Mouse (Mus musculus): ENCODE data around the gene Tert. TPM values are rescaled to one million over a fixed set of nuclear protein-coding genes. Genes with fewer than 3 reads are reported as not detected.

Gene Tert
- polyA plus RNA-seq, 1 experiment from 2014 or later: 0.33 TPM

DNA sequence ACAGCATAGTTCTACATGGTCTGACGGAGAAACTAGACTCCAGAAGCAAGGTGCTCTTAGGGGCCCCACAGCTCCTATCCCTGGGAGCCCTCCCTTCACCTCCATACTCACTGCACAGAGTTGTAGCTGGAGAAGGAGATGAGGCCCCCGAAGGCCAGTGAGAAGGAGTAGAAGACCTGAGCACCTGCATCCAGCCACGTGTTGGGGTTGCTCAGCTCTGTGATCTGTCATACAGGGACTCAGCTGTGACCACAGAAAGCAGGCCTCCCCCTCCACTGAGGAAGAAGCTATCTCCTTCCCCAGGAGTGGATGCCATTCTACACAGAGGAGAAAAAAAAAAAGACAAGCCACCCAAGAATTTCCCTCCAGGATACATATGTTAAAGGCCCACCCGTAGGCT is 62.2 kb downstream of the Tert start:
- no peaks in the 10 kb centered on the region for H3K9me3 ChIP-seq (ENCODE audit: control insufficient read depth, low read length)
- no peaks in the 10 kb centered on the region for H3K36me3 ChIP-seq (ENCODE audit: control insufficient read depth, insufficient read depth, low read length)
- H3K4me1 ChIP-seq (replicated peaks; ENCODE audit: control insufficient read depth, insufficient read depth): no peaks in the 10 kb centered on the region
- H3K4me2 ChIP-seq (replicated peaks; ENCODE audit: low read depth): no peak overlapping the region
- 68% methylated on average over 4 of the region's 4 CpGs for WGBS
- H3K27ac ChIP-seq (replicated peaks): no peak overlapping the region
- ATAC-seq (ENCODE audit: low FRiP score, low TSS enrichment): no peak
- no peak for DNase-seq (ENCODE audit: low spot score)
- H3K9ac ChIP-seq (ENCODE audit: low read length): no peak overlapping the region
- TF ChIP-seq EP300 (optimal IDR thresholded peaks at IDR 0.05) (no peak), CTCF (IDR thresholded peaks at IDR 0.05; ENCODE audit: low read depth) (no peak)
- no peaks in the 10 kb centered on the region for H3K27me3 ChIP-seq (ENCODE audit: control insufficient read depth, insufficient read depth, low read length)
- no peak overlapping the region for H3K4me3 ChIP-seq (ENCODE audit: low read depth, low read length)

GRCm38 (mm10) chr13:73692249-73692868 is 65.6 kb downstream of the Tert start:
- Histone ChIP-seq H3K36me3 (ENCODE audit: control insufficient read depth, insufficient read depth, low read length) (no peaks in the 10 kb centered on the region), H3K4me2 (replicated peaks; ENCODE audit: low read depth) (no peak overlapping the region), H3K27ac (replicated peaks) (no peak overlapping the region), H3K27me3 (ENCODE audit: control insufficient read depth, insufficient read depth, low read length) (no peaks in the 10 kb centered on the region), H3K4me3 (ENCODE audit: low read depth, low read length) (no peak overlapping the region), H3K9ac (ENCODE audit: low read length) (no peak overlapping the region), H3K9me3 (ENCODE audit: control insufficient read depth, low read length) (no peaks in the 10 kb centered on the region), H3K4me1 (replicated peaks; ENCODE audit: control insufficient read depth, insufficient read depth) (no peaks in the 10 kb centered on the region)
- WGBS: 18% methylated on average over 10 of the region's 10 CpGs
- TF ChIP-seq EP300 (optimal IDR thresholded peaks at IDR 0.05) (no peak), CTCF (IDR thresholded peaks at IDR 0.05; ENCODE audit: low read depth) (peak; percentile 80)
- ATAC-seq (ENCODE audit: low FRiP score, low TSS enrichment) (peak; percentile 82), DNase-seq (ENCODE audit: low spot score) (peak; percentile 69)

DNA sequence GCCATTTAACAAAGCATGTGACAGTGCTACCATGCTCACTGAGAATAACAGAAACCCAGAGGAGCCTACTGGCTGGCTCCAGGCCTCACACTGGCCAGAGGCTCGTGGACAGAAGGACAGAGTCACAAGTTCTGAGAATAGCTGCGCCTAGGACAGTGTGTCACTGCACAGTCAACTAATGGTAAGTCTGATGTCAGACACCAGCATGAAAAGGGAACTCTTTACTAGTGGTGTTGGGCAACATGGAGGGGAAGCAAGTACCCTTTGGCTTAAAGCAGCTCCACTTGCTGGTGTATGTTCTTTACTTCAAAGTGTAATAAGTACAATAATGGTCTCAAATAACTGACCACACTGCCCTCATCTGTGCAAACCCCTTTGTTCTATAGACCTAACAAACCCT is 66.6 kb downstream of the Tert start:
- TF ChIP-seq CTCF (IDR thresholded peaks at IDR 0.05; ENCODE audit: low read depth) (no peak), EP300 (optimal IDR thresholded peaks at IDR 0.05) (no peak)
- Histone ChIP-seq H3K9me3 (ENCODE audit: control insufficient read depth, low read length) (no peaks in the 10 kb centered on the region), H3K36me3 (ENCODE audit: control insufficient read depth, insufficient read depth, low read length) (no peaks in the 10 kb centered on the region), H3K4me3 (ENCODE audit: low read depth, low read length) (no peak overlapping the region), H3K4me2 (replicated peaks; ENCODE audit: low read depth) (no peak overlapping the region), H3K27ac (replicated peaks) (no peak overlapping the region), H3K27me3 (ENCODE audit: control insufficient read depth, insufficient read depth, low read length) (no peaks in the 10 kb centered on the region), H3K4me1 (replicated peaks; ENCODE audit: control insufficient read depth, insufficient read depth) (no peaks in the 10 kb centered on the region), H3K9ac (ENCODE audit: low read length) (no peak overlapping the region)
- 70% methylated on average over 2 of the region's 2 CpGs for WGBS
- DNase-seq (ENCODE audit: low spot score) (no peak), ATAC-seq (ENCODE audit: low FRiP score, low TSS enrichment) (no peak)

DNA sequence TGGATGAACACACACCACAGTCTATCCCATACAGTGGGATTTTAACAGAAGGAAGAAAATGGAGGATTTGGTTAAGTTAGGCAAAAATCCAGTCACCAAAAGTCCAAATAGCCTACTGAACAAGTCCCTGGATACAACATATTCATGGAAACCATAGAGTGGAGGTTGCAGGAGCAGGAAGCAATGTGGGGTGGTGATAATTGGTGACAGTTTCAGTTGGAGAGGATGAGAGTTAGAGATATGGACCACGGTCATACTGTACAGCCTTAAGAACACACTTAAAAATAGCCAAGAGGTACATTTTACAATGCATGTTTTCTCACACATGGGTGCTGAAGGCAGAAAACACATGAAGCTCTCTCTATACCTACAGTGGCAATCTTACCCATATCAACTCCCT is 68.3 kb downstream of the Tert start:
- H3K4me1 ChIP-seq (replicated peaks; ENCODE audit: control insufficient read depth, insufficient read depth): no peaks in the 10 kb centered on the region

DNA sequence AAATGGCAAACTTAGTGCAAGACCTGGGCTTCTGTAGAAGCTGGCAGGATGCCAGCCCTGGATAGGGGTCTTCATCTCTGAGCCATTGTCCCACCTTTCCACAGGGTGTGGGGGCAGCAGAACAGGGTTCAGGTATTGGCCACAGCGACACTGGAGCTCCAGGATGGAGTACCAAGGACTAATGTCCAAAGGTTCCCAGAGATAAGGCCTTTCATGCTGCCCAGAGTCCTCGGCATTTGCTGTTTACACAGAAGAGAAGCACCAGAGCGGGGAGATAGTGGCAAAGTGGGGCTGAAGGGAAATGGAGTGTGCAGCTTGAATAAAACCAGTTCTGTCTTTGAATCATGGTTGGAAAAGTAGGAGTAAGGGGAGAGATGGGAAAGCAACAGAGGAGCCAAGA is 69.8 kb downstream of the Tert start:
- Histone ChIP-seq H3K4me2 (replicated peaks; ENCODE audit: low read depth) (no peak overlapping the region), H3K36me3 (ENCODE audit: control insufficient read depth, insufficient read depth, low read length) (no peaks in the 10 kb centered on the region), H3K9me3 (ENCODE audit: control insufficient read depth, low read length) (no peaks in the 10 kb centered on the region), H3K27ac (replicated peaks) (no peak overlapping the region), H3K4me1 (replicated peaks; ENCODE audit: control insufficient read depth, insufficient read depth) (no peaks in the 10 kb centered on the region), H3K4me3 (ENCODE audit: low read depth, low read length) (no peak overlapping the region), H3K27me3 (ENCODE audit: control insufficient read depth, insufficient read depth, low read length) (no peaks in the 10 kb centered on the region), H3K9ac (ENCODE audit: low read length) (no peak overlapping the region)
- TF ChIP-seq CTCF (IDR thresholded peaks at IDR 0.05; ENCODE audit: low read depth): no peak
- TF ChIP-seq EP300 (optimal IDR thresholded peaks at IDR 0.05): no peak
- ATAC-seq (ENCODE audit: low FRiP score, low TSS enrichment): no peak
- no peak for DNase-seq (ENCODE audit: low spot score)
- WGBS: 46% methylated on average over 3 of the region's 3 CpGs

More for the DNA sequence above, 68.3 kb downstream of the Tert start:
- ATAC-seq (ENCODE audit: low FRiP score, low TSS enrichment) (no peak), DNase-seq (ENCODE audit: low spot score) (no peak)
- H3K27me3 ChIP-seq (ENCODE audit: control insufficient read depth, insufficient read depth, low read length): no peaks in the 10 kb centered on the region
- no peak overlapping the region for H3K9ac ChIP-seq (ENCODE audit: low read length)
- H3K4me2 ChIP-seq (replicated peaks; ENCODE audit: low read depth): no peak overlapping the region
- no peaks in the 10 kb centered on the region for H3K36me3 ChIP-seq (ENCODE audit: control insufficient read depth, insufficient read depth, low read length)
- WGBS: 85% methylated on average over 1 of the region's 1 CpGs
- no peak overlapping the region for H3K4me3 ChIP-seq (ENCODE audit: low read depth, low read length)
- no peak overlapping the region for H3K27ac ChIP-seq (replicated peaks)
- no peak for TF ChIP-seq CTCF (IDR thresholded peaks at IDR 0.05; ENCODE audit: low read depth)
- TF ChIP-seq EP300 (optimal IDR thresholded peaks at IDR 0.05): no peak
- H3K9me3 ChIP-seq (ENCODE audit: control insufficient read depth, low read length): no peaks in the 10 kb centered on the region

Other genes with a start within 250 kb of the Tert start
- 8.5 and 8.6 TPM in 2 replicates for gene Lpcat1, start 159.7 kb upstream of the Tert start, polyA plus RNA-seq (2015; fragmentation: Nextera tagmentation; extraction: Ambion mirVana)
- 0.05 TPM in 1 of 2 replicates, not detected in the other for gene Slc6a3, start 90.2 kb upstream of the Tert start, polyA plus RNA-seq (2015; fragmentation: Nextera tagmentation; extraction: Ambion mirVana)
- gene Clptm1l, start 22.9 kb upstream of the Tert start, polyA plus RNA-seq (2015; fragmentation: Nextera tagmentation; extraction: Ambion mirVana): 99.6 and 108 TPM in 2 replicates
- gene Slc6a18, start 51.1 kb downstream of the Tert start, polyA plus RNA-seq (2015; fragmentation: Nextera tagmentation; extraction: Ambion mirVana): not detected in 2 replicates
- gene Slc6a19, start 78.0 kb downstream of the Tert start, polyA plus RNA-seq (2015; fragmentation: Nextera tagmentation; extraction: Ambion mirVana): 8.8 and 9.2 TPM in 2 replicates
- gene Slc12a7, start 106.2 kb downstream of the Tert start, polyA plus RNA-seq (2015; fragmentation: Nextera tagmentation; extraction: Ambion mirVana): 17.9 and 19.0 TPM in 2 replicates
- gene Nkd2, start 220.7 kb downstream of the Tert start, polyA plus RNA-seq (2015; fragmentation: Nextera tagmentation; extraction: Ambion mirVana): 4.5 and 4.7 TPM in 2 replicates